Mouse (Mus musculus) midbrain, postnatal 0 days (tissue): ENCODE data around the gene Arl1. TPM values are rescaled to one million over a fixed set of nuclear protein-coding genes. Genes with fewer than 3 reads are reported as not detected.

Experiments used
- ATAC-seq: fragments of 200-750 bp; cut with Nextera tagmentation; 2 replicates; pipeline ENCODE4 v1.8.0; 2017; ENCODE audit warnings: moderate number of reproducible peaks, mild to moderate bottlenecking, moderate TSS enrichment, moderate library complexity; ENCODE audit not compliant: low FRiP score
- DNase-seq: peaks from one replicate; pipeline ENCODE4 v3.0.0-alpha.2; 2015; ENCODE audit warnings: low spot score
- H3K27ac ChIP-seq: fragments of 300-500 bp; sonication (generic); 2 replicates; pipeline ENCODE4 v1.5.1; 2014; ENCODE audit warnings: low read depth, mild to moderate bottlenecking, low read length, mixed read lengths
- H3K27me3 ChIP-seq: fragments of 300-500 bp; sonication (generic); 2 replicates; pipeline ENCODE4 v1.6.1; 2014; ENCODE audit warnings: low read length, control low read depth, mixed read lengths; ENCODE audit not compliant: insufficient read depth
- H3K36me3 ChIP-seq: fragments of 300-500 bp; sonication (generic); 2 replicates; pipeline ENCODE4 v1.6.1; 2014; ENCODE audit warnings: low read length, control low read depth, mixed read lengths; ENCODE audit not compliant: insufficient read depth
- H3K4me1 ChIP-seq: fragments of 300-500 bp; sonication (generic); 2 replicates; pipeline ENCODE4 v1.6.1; 2014; ENCODE audit warnings: mild to moderate bottlenecking, control low read depth, antibody characterized with exemption, low read length, mixed read lengths; ENCODE audit not compliant: insufficient read depth
- H3K4me2 ChIP-seq: fragments of 300-500 bp; sonication (generic); 2 replicates; pipeline ENCODE4 v1.6.1; 2014; ENCODE audit warnings: low read depth, mild to moderate bottlenecking, low read length, mixed read lengths; ENCODE audit not compliant: poor library complexity, severe bottlenecking
- H3K4me3 ChIP-seq: fragments of 300-500 bp; sonication (generic); 2 replicates; pipeline ENCODE4 v1.5.1; 2014; ENCODE audit warnings: low read depth, mild to moderate bottlenecking, low read length, moderate library complexity
- H3K9ac ChIP-seq: fragments of 300-500 bp; sonication (generic); replicated peaks from 2 replicates; pipeline ENCODE4 v1.6.1; 2014; ENCODE audit warnings: mild to moderate bottlenecking, low read length, moderate library complexity, mixed read lengths; ENCODE audit not compliant: poor library complexity, severe bottlenecking
- H3K9me3 ChIP-seq: fragments of 300-500 bp; sonication (generic); 2 replicates; pipeline ENCODE4 v1.6.1; 2016; ENCODE audit warnings: low read length, control low read depth
- CTCF ChIP-seq: IDR thresholded peaks from 2 replicates; pipeline ENCODE4 v1.5.1; 2016; ENCODE audit warnings: antibody characterized with exemption, mild to moderate bottlenecking
- WGBS: fragments of 180-500 bp; shearing (Covaris S2); extraction: QIAGEN DNeasy Blood & Tissue Kit; methylation state at CpG from one replicate; pipeline ENCODE4 v1.1.7; 2014; 5-methylcytosine and 5-hydroxymethylcytosine counted together
- polyA plus RNA-seq: library from polyadenylated mRNA; unstranded; fragments of >200 nt; fragmentation: Nextera tagmentation; extraction: Ambion mirVana; gene quantifications from 2 replicates; pipeline ENCODE4 v1.2.1, GENCODE M21; 2015
- total RNA-seq: library from RNA; depleted of rRNA; stranded (reverse); fragments of >200 nt; gene quantifications from 2 replicates; pipeline ENCODE4 v1.2.3, GENCODE M21; 2014

Arl1 gene
- total and polyA plus RNA-seq, 2 experiments from 2014 or later: 81.4 to 169 TPM

GRCm38 (mm10) chr10:88712359-88712758 lies 18.3 kb upstream of the Arl1 start:
- Histone ChIP-seq H3K4me3 (no peak overlapping the region), H3K27me3 (no peaks in the 10 kb centered on the region), H3K4me1 (no peaks in the 10 kb centered on the region), H3K27ac (no peak overlapping the region), H3K9me3 (no peaks in the 10 kb centered on the region), H3K36me3 (no peaks in the 10 kb centered on the region), H3K9ac (no peak overlapping the region), H3K4me2 (no peak overlapping the region)
- WGBS: 80% methylated on average over 6 of the region's 6 CpGs
- no peak for TF ChIP-seq CTCF
- ATAC-seq: no peak
- no peak for DNase-seq

DNA sequence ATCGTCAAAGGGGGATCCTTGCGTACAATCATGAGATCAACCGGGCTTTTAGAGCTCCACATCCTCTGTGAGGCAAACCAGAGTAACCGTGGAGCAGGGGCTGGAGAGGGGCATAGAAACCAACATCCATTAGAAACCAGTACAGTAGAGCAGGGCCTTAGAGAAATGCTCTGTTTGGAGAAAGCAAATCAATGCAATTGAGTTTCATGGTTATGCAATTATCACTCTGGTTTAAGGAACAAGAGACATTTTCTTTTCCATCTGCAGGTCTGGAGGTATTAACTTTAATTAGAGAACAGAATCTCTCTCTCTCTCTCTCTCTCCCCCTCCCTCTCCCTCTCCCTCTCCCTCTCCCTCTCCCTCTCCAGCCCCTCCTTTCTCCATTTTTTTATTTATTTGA lies 15.9 kb upstream of the Arl1 start:
- H3K27ac ChIP-seq: no peak overlapping the region
- no peak for ATAC-seq
- DNase-seq: no peak
- no peaks in the 10 kb centered on the region for H3K36me3 ChIP-seq
- no peak for TF ChIP-seq CTCF
- no peak overlapping the region for H3K4me2 ChIP-seq
- H3K27me3 ChIP-seq: no peaks in the 10 kb centered on the region
- H3K9ac ChIP-seq: no peak overlapping the region
- no peaks in the 10 kb centered on the region for H3K4me1 ChIP-seq
- H3K4me3 ChIP-seq: no peak overlapping the region
- WGBS: 86% methylated on average over 4 of the region's 4 CpGs
- no peaks in the 10 kb centered on the region for H3K9me3 ChIP-seq

DNA sequence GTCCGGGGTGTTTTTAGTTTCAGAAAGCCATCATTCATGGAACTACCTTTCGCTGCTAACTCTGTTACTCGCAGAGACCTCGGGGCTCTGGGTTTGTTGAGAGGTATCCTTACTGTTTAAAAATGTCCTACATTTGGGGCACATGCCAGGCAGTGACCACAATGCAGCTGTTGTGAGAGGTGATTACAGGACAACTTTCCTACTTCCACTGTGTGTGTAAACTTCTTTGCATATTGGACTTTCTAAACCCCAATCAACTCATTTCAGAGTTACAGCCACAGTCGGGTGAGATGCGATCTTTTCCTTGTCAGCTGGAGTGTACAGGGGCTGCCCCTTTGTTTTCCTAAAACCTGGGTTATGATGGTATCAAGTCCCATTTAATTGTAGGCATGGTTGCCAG lies 15.0 kb upstream of the Arl1 start:
- no peaks in the 10 kb centered on the region for H3K4me1 ChIP-seq
- WGBS: 73% methylated on average over 6 of the region's 6 CpGs

DNA sequence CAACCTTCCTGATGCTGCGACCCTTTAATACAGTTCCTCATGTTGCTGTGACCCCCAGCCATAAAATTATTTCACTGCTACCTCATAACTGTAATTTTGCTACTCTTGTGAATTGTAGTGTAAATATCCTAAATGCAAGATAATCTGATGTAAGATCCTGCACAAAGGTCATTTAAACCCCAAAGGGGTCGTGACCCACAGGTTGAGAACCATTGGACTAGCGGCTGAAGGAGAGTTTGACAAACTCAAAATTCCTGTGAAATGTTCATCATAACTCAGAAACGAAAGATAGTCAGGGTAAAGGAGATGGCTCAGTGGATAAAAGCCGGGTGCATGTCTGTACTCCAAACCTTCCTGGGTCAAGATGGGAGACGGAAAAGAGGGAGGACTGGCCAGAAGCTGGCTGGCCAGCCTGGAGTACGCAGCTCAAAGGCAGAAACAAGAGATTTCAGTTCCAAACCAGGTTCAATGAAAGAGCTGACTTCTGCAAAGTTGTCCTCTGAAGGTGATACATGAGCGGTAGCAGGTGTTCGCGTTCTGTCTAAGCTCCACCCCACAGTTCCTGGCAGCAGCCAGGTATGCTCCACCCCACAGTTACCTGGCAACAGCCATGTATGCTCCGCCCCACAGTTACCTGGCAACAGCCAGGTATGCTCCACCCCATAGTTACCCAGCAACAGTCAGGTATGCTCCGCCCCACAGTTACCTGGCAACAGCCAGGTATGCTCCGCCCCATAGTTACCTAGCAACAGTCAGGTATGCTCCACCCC lies 13.5 kb upstream of the Arl1 start:
- H3K4me2 ChIP-seq: no peak overlapping the region
- 64% methylated on average over 13 of the region's 13 CpGs for WGBS
- ATAC-seq: no peak
- no peaks in the 10 kb centered on the region for H3K9me3 ChIP-seq
- H3K36me3 ChIP-seq: no peaks in the 10 kb centered on the region
- no peak overlapping the region for H3K27ac ChIP-seq
- H3K4me1 ChIP-seq: no peaks in the 10 kb centered on the region
- no peak overlapping the region for H3K4me3 ChIP-seq
- H3K27me3 ChIP-seq: no peaks in the 10 kb centered on the region
- no peak overlapping the region for H3K9ac ChIP-seq
- DNase-seq: no peak
- peak; percentile 26; the same call in 1 of the 2 replicates for TF ChIP-seq CTCF

More for the DNA sequence above, 15.0 kb upstream of the Arl1 start:
- Histone ChIP-seq H3K4me2 (no peak overlapping the region), H3K9ac (no peak overlapping the region), H3K4me3 (no peak overlapping the region), H3K36me3 (no peaks in the 10 kb centered on the region), H3K27me3 (no peaks in the 10 kb centered on the region), H3K9me3 (no peaks in the 10 kb centered on the region), H3K27ac (no peak overlapping the region)
- ATAC-seq (no peak), DNase-seq (no peak)
- TF ChIP-seq CTCF: no peak

DNA sequence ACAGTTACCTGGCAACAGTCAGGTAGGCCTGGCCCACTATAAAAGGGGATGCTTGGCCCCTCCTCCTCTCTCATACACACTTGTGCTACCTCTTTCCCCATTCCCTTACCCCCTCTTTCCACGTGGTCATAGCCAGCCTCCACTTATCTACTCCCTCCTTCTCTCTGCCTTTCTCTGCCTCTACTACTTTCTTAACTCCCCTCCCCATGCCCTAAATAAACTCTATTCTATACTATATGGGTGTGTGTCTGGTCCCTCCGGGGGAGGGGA lies 13.0 kb upstream of the Arl1 start:
- Histone ChIP-seq H3K36me3 (no peaks in the 10 kb centered on the region), H3K4me3 (no peak overlapping the region), H3K27ac (no peak overlapping the region), H3K4me2 (no peak overlapping the region), H3K27me3 (no peaks in the 10 kb centered on the region), H3K9me3 (no peaks in the 10 kb centered on the region), H3K9ac (no peak overlapping the region), H3K4me1 (no peaks in the 10 kb centered on the region)
- DNase-seq: no peak
- no peak for ATAC-seq
- TF ChIP-seq CTCF: no peak
- 48% methylated on average over 2 of the region's 2 CpGs for WGBS

DNA sequence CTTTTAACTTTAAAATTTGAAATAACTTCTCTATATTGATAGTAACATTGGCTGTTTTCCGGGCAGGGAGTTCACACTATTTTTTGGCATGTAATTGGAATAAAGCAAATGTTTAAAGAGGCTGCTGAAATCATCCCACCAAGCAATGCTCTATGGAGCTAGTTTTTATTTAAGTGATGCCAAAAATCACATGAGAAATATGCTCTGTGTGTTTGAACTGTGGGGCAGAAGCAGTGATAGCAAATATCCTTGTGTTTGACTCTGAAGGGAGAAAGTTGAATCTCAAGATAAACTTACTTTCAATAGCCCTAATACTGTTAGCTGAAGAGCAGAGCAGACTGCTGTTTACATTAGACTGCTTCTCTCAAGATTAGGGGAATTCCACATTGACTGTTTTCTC lies 11.0 kb upstream of the Arl1 start:
- TF ChIP-seq CTCF: no peak
- no peak overlapping the region for H3K4me3 ChIP-seq
- no peaks in the 10 kb centered on the region for H3K27me3 ChIP-seq
- DNase-seq (no peak), ATAC-seq (no peak)
- WGBS: 82% methylated on average over 1 of the region's 1 CpGs
- no peaks in the 10 kb centered on the region for H3K36me3 ChIP-seq
- no peak overlapping the region for H3K27ac ChIP-seq
- H3K4me2 ChIP-seq: no peak overlapping the region
- no peaks in the 10 kb centered on the region for H3K9me3 ChIP-seq
- H3K4me1 ChIP-seq: no peaks in the 10 kb centered on the region
- H3K9ac ChIP-seq: no peak overlapping the region
